Mouse (Mus musculus): ENCODE data around the gene Dcaf1. TPM values are rescaled to one million over a fixed set of nuclear protein-coding genes. Genes with fewer than 3 reads are reported as not detected.

Gene Dcaf1
- total RNA-seq, 1 experiment, result 50.7 TPM

- in situ Hi-C loops (cut with MboI; ENCODE audit: low sequenced_read_pairs in 2 of 2, unreplicated experiment in 2 of 2), result no loop called here
- Histone ChIP-seq H3K9me3 (ENCODE audit: control insufficient read depth, insufficient read depth, low read depth, low read length) (no peaks in the 10 kb centered on the region), H3K4me3 (ENCODE audit: insufficient read depth in 1 of 2, low read depth in 1 of 2, low read length in 2 of 2, poor library complexity in 1 of 2, severe bottlenecking in 1 of 2) (peak overlapping the region; percentile 82 to 99; a peak in 3 of 4 replicates), H3K27ac (ENCODE audit: insufficient read depth, low read depth, low read length, poor library complexity, severe bottlenecking) (no peak overlapping the region), H3K9ac (ENCODE audit: insufficient read depth, low read depth, low read length, poor library complexity, severe bottlenecking) (peak overlapping the region; percentile 98; the same call in 1 of the 2 replicates), H3K36me3 (ENCODE audit: control insufficient read depth, insufficient read depth, low read length, poor library complexity, severe bottlenecking) (peaks cover 61% of the 10 kb centered on the region), H3K4me1 (ENCODE audit: control insufficient read depth in 2 of 2, insufficient read depth in 2 of 2, low read length in 2 of 2, poor library complexity in 1 of 2) (peaks cover 4 to 24% of the 10 kb centered on the region in 2 experiments; a peak in 3 of 4 replicates)
- no peak for TF ChIP-seq MAFK (IDR thresholded peaks at IDR 0.05; ENCODE audit: insufficient read depth, low read depth, low read length)
- no peak for TF ChIP-seq HCFC1 (IDR thresholded peaks at IDR 0.05; ENCODE audit: borderline replicate concordance, insufficient read depth, low read length)
- TF ChIP-seq CHD2 (IDR thresholded peaks at IDR 0.05; ENCODE audit: low read depth, low read length), result no peak
- no peak for TF ChIP-seq ZC3H11A (IDR thresholded peaks at IDR 0.05; ENCODE audit: borderline replicate concordance, low read depth, low read length)
- no peak for TF ChIP-seq ZNF384 (IDR thresholded peaks at IDR 0.05; ENCODE audit: low read depth, low read length)
- DNase-seq (ENCODE audit: low read depth, low spot score), result no peak
These were observed 62.6 kb downstream of the Dcaf1 start for GRCm38 (mm10) chr9:106884306-106884705.

GRCm38 (mm10) chr9:106884996-106885900 is 63.6 kb downstream of the Dcaf1 start:
- in situ Hi-C loops (cut with MboI; ENCODE audit: low sequenced_read_pairs in 2 of 2, unreplicated experiment in 2 of 2), result no loop called here
- peaks cover 59% of the 10 kb centered on the region for H3K36me3 ChIP-seq (ENCODE audit: control insufficient read depth, insufficient read depth, low read length, poor library complexity, severe bottlenecking)

DNA sequence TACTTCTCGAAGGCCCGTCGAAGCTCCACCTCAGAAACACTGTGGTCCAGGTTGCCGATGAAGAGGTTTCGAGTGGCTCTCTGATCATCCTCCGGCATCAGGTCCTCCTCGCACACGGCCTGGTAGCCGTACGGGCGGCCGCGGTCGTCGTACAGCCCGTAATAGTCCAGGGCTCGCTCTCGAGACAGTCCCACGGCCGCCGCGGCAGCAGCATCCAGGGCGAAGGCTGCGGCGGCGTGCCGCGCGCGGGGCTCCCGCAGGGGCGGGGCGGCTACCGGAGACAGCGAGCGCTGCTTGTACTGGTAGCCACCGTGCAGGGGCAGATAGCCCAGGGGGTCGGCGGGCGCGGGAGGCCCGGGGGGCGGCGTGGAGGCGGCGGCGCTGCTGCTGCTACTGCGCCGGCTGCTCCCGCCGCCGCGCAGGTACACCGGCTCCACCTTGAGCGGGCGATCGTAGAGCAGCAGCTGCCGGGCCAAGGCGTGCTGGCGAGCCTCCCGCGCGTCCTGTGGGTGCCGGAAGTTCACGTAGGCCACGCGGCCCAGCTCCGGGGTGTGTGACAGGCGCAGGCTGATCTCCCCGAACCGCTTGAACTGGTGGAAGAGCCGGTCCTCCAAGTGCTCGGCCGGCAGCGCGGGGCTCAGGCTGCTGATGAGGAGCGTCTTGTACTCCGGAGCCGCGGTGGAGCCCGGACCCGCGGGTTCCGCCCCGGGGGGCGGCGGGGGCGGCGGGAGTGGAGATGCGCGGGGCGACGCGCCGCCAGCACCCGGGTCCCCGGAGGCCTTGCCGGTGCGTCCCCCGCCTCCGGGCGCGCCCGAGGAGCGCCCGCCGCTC is 64.4 kb downstream of the Dcaf1 start:
- TF ChIP-seq ZC3H11A (IDR thresholded peaks at IDR 0.05; ENCODE audit: borderline replicate concordance, low read depth, low read length) (no peak), HCFC1 (IDR thresholded peaks at IDR 0.05; ENCODE audit: borderline replicate concordance, insufficient read depth, low read length) (no peak), CHD2 (IDR thresholded peaks at IDR 0.05; ENCODE audit: low read depth, low read length) (no peak), ZNF384 (IDR thresholded peaks at IDR 0.05; ENCODE audit: low read depth, low read length) (no peak), MAFK (IDR thresholded peaks at IDR 0.05; ENCODE audit: insufficient read depth, low read depth, low read length) (no peak)
- Histone ChIP-seq H3K4me3 (ENCODE audit: insufficient read depth in 1 of 2, low read depth in 1 of 2, low read length in 2 of 2, poor library complexity in 1 of 2, severe bottlenecking in 1 of 2) (peak overlapping the region; percentile 82 to 99), H3K9ac (ENCODE audit: insufficient read depth, low read depth, low read length, poor library complexity, severe bottlenecking) (peak overlapping the region; percentile 98), H3K4me1 (ENCODE audit: control insufficient read depth in 2 of 2, insufficient read depth in 2 of 2, low read length in 2 of 2, poor library complexity in 1 of 2) (peaks cover 4 to 24% of the 10 kb centered on the region in 2 experiments; a peak in 3 of 4 replicates), H3K9me3 (ENCODE audit: control insufficient read depth, insufficient read depth, low read depth, low read length) (no peaks in the 10 kb centered on the region), H3K27ac (ENCODE audit: insufficient read depth, low read depth, low read length, poor library complexity, severe bottlenecking) (peak overlapping the region; percentile 71; the same call in 1 of the 2 replicates), H3K36me3 (ENCODE audit: control insufficient read depth, insufficient read depth, low read length, poor library complexity, severe bottlenecking) (peaks cover 62% of the 10 kb centered on the region)
- in situ Hi-C loops (cut with MboI; ENCODE audit: low sequenced_read_pairs in 2 of 2, unreplicated experiment in 2 of 2), result no loop called here
- no peak for DNase-seq (ENCODE audit: low read depth, low spot score)

More at GRCm38 (mm10) chr9:106884996-106885900, 63.6 kb downstream of the Dcaf1 start:
- no peak for DNase-seq (ENCODE audit: low read depth, low spot score)
- Histone ChIP-seq H3K9ac (ENCODE audit: insufficient read depth, low read depth, low read length, poor library complexity, severe bottlenecking) (peak overlapping the region; percentile 98), H3K9me3 (ENCODE audit: control insufficient read depth, insufficient read depth, low read depth, low read length) (no peaks in the 10 kb centered on the region), H3K27ac (ENCODE audit: insufficient read depth, low read depth, low read length, poor library complexity, severe bottlenecking) (no peak overlapping the region), H3K4me3 (ENCODE audit: insufficient read depth in 1 of 2, low read depth in 1 of 2, low read length in 2 of 2, poor library complexity in 1 of 2, severe bottlenecking in 1 of 2) (peak overlapping the region; percentile 82 to 99), H3K4me1 (ENCODE audit: control insufficient read depth in 2 of 2, insufficient read depth in 2 of 2, low read length in 2 of 2, poor library complexity in 1 of 2) (peaks cover 4 to 24% of the 10 kb centered on the region in 2 experiments; a peak in 3 of 4 replicates)
- no peak for TF ChIP-seq MAFK (IDR thresholded peaks at IDR 0.05; ENCODE audit: insufficient read depth, low read depth, low read length)
- no peak for TF ChIP-seq CHD2 (IDR thresholded peaks at IDR 0.05; ENCODE audit: low read depth, low read length)
- no peak for TF ChIP-seq ZC3H11A (IDR thresholded peaks at IDR 0.05; ENCODE audit: borderline replicate concordance, low read depth, low read length)

GRCm38 (mm10) chr9:106886828-106887702 is 65.4 kb downstream of the Dcaf1 start, which contains the start of gene Rbm15b:
TSS of gene Rbm15b (minus strand) at chr9:106887428.
- Histone ChIP-seq H3K9ac (ENCODE audit: insufficient read depth, low read depth, low read length, poor library complexity, severe bottlenecking) (peak within 1 kb of the TSS; percentile 98), H3K4me3 (ENCODE audit: insufficient read depth in 1 of 2, low read depth in 1 of 2, low read length in 2 of 2, poor library complexity in 1 of 2, severe bottlenecking in 1 of 2) (peak within 1 kb of the TSS; percentile 82 to 99), H3K9me3 (ENCODE audit: control insufficient read depth, insufficient read depth, low read depth, low read length) (no peaks in the 10 kb centered on the region), H3K4me1 (ENCODE audit: control insufficient read depth in 2 of 2, insufficient read depth in 2 of 2, low read length in 2 of 2, poor library complexity in 1 of 2) (peaks cover 4 to 24% of the 10 kb centered on the region in 2 experiments; a peak in 3 of 4 replicates), H3K27ac (ENCODE audit: insufficient read depth, low read depth, low read length, poor library complexity, severe bottlenecking) (peak within 1 kb of the TSS; percentile 71), H3K36me3 (ENCODE audit: control insufficient read depth, insufficient read depth, low read length, poor library complexity, severe bottlenecking) (peaks cover 55% of the 10 kb centered on the region)
- in situ Hi-C loops (cut with MboI; ENCODE audit: low sequenced_read_pairs in 2 of 2, unreplicated experiment in 2 of 2), result no loop called here
- TF ChIP-seq CHD2 (IDR thresholded peaks at IDR 0.05; ENCODE audit: low read depth, low read length) (no peak), HCFC1 (IDR thresholded peaks at IDR 0.05; ENCODE audit: borderline replicate concordance, insufficient read depth, low read length) (peak; percentile 70; the same call in 1 of the 2 replicates), ZC3H11A (IDR thresholded peaks at IDR 0.05; ENCODE audit: borderline replicate concordance, low read depth, low read length) (no peak; the same call in 1 of the 2 replicates)
- DNase-seq (ENCODE audit: low read depth, low spot score), result peak; percentile 97
